Mouse (Mus musculus) testis, adult 2 months (tissue): Measurements from ENCODE around the gene Cdk9. TPM values are rescaled to one million over a fixed set of nuclear protein-coding genes. Genes with fewer than 3 reads are reported as not detected.
A peak's percentile ranks its signal among the peaks of the same experiment; 100 is the strongest.

Source experiments
- H3K27ac ChIP-seq: fragments of 200-500 bp; 2 replicates; pipeline ENCODE4 v1.5.1; 2012; ENCODE audit warnings: low read depth, low read length; ENCODE audit not compliant: control insufficient read depth, insufficient read depth
- H3K27me3 ChIP-seq: fragments of 200-500 bp; 2 replicates; pipeline ENCODE4 v1.6.1; 2012; ENCODE audit warnings: mild to moderate bottlenecking, low read length, moderate library complexity; ENCODE audit not compliant: control insufficient read depth, insufficient read depth
- H3K36me3 ChIP-seq: fragments of 200-500 bp; 2 replicates; pipeline ENCODE4 v1.6.1; 2012; ENCODE audit warnings: mild to moderate bottlenecking, low read length; ENCODE audit not compliant: control insufficient read depth, insufficient read depth
- H3K4me1 ChIP-seq: fragments of 200-500 bp; 2 replicates; pipeline ENCODE4 v1.6.1; 2012; ENCODE audit warnings: low read length; ENCODE audit not compliant: control insufficient read depth, insufficient read depth
- H3K4me3 ChIP-seq: fragments of 200-500 bp; 2 replicates; pipeline ENCODE4 v1.5.1; 2012; ENCODE audit warnings: low read depth, mild to moderate bottlenecking, low read length, moderate library complexity, mixed read lengths; ENCODE audit not compliant: control insufficient read depth
- CTCF ChIP-seq: fragments of 200-500 bp; IDR thresholded peaks from 2 replicates; pipeline ENCODE4 v1.5.1; 2012; ENCODE audit warnings: low read depth, mild to moderate bottlenecking, inconsistent platforms, low read length, moderate library complexity; ENCODE audit not compliant: control insufficient read depth, insufficient read depth, insufficient replicate concordance
- POLR2A ChIP-seq: fragments of 200-500 bp; IDR thresholded peaks from 2 replicates; pipeline ENCODE4 v1.6.1; 2012; ENCODE audit warnings: low read depth, mild to moderate bottlenecking, inconsistent platforms, low read length, moderate library complexity; ENCODE audit not compliant: control insufficient read depth
- polyA plus RNA-seq: library from polyadenylated mRNA; depleted of rRNA; stranded (reverse); fragments of >200 nt; gene quantifications from 2 replicates; pipeline ENCODE4 v1.2.3, GENCODE M21; 2012

Gene Cdk9
- polyA plus RNA-seq, 1 experiment = 121 TPM

DNA sequence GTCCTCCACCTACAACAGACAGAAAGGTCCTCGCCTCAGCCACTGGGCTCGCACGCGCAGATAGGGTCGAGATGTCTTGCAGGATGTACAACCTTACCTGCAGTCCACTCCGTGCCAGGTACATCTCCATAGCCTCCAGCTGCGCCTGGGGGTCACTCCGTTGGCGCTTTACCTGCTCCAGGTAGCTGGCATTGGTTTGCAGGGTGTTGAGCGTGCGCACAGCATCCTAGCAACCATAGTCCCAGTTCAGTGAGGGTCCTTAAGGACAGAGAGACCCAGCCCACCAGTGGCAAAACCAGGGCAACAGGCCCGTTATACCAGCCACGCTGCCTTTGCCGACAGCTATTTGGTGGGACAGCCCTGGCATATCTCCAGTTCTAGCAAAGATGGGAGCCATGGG is 20.4 kb downstream of the Cdk9 start:
- peaks cover 13% of the 10 kb centered on the region for H3K4me1 ChIP-seq
- no peaks in the 10 kb centered on the region for H3K36me3 ChIP-seq
- H3K4me3 ChIP-seq = peak overlapping the region; percentile 70
- H3K27ac ChIP-seq = no peak overlapping the region
- H3K27me3 ChIP-seq = no peaks in the 10 kb centered on the region
- TF ChIP-seq POLR2A = no peak
- no peak for TF ChIP-seq CTCF

DNA sequence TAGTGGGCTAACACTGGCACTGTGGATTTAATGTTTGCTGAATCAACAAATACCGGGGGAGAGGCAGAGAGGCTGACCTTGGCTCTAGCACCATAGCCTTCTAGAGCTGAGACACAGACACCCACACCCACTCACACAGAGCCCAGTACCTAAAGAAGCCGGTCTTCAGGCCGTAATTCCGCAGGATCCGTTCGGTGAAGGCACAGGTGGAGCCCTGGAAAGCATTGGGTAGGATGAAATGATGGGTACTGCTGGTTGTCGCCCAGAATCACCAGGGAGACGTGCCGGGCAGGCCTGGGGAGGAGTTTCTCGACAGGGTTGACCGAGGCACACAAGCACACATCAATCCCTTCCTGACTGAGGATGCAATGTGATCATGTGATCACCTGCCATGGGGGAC is 21.8 kb downstream of the Cdk9 start:
- no peak overlapping the region for H3K27ac ChIP-seq
- H3K4me3 ChIP-seq = peak overlapping the region; percentile 26

DNA sequence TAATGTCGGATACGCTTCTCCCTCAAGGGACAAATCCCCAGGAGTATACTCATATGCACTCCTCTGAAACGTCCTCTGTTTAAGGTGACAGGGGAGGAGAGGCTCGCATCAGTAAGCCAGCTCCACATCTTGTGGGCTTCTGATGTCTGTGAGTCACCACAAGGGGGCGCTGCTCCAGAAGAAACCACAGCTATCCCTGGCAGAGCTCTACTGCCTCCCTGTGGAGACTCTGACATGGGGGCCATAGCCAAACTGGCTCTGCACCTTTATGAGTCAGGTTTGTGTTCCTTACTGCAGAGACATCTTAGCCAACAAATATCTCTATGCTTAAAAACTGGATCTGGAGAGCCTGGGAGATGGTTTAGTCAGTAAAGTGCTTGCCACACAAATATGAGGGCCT is 23.5 kb downstream of the Cdk9 start:
- Histone ChIP-seq H3K4me3 (no peak overlapping the region), H3K27ac (no peak overlapping the region), H3K36me3 (no peaks in the 10 kb centered on the region), H3K27me3 (no peaks in the 10 kb centered on the region), H3K4me1 (peaks cover 8% of the 10 kb centered on the region)
- TF ChIP-seq CTCF = peak; percentile 96; the same call in 1 of the 2 replicates
- TF ChIP-seq POLR2A = no peak

More for the DNA sequence above, 21.8 kb downstream of the Cdk9 start:
- Histone ChIP-seq H3K27me3 (no peaks in the 10 kb centered on the region), H3K4me1 (peaks cover 13% of the 10 kb centered on the region), H3K36me3 (no peaks in the 10 kb centered on the region)
- TF ChIP-seq CTCF (no peak), POLR2A (no peak)

DNA sequence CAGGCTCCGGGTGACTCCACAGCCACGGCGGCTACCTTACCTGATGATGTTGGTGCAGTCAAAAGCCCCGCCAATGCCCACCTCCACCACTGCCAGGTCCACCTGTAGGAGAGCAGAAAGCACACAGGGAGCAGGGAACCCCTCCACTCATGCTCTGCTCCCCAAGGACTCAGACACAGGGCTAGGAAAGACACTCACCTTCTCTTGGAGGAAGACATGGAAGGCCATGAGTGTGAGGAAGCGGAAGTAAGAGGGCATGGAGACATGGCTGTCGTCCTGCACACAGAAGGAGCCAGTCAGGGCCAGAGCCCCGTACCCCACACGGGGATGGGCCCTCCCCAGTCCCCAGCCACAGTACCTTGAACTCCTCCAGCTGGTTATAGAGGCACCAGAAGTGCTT is 25.3 kb downstream of the Cdk9 start:
- no peaks in the 10 kb centered on the region for H3K27me3 ChIP-seq
- H3K4me3 ChIP-seq = no peak overlapping the region
- H3K27ac ChIP-seq = no peak overlapping the region
- no peaks in the 10 kb centered on the region; the same call in 1 of the 2 replicates for H3K36me3 ChIP-seq
- TF ChIP-seq POLR2A (no peak), CTCF (no peak)
- H3K4me1 ChIP-seq = no peaks in the 10 kb centered on the region; the same call in 1 of the 2 replicates

DNA sequence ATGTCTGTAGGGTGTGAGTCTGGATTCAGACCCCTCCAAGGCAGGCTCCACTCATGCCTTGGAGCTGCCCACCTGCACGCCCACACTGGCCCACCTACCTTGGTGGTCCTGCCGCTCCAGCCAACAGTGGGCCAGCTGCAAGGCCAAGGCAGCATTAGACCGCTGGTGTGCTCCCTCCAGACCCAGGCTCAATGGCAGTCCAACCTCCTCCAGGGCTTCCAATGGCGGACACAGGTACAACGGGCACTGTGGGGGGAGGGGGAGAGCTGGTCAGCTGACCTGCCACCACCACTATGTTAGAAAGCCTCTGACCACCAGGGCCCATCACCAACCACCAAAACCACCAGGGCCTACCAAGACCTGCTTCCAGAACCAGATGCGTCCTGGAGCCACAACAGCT is 26.2 kb downstream of the Cdk9 start:
- no peaks in the 10 kb centered on the region; the same call in 1 of the 2 replicates for H3K36me3 ChIP-seq
- H3K4me3 ChIP-seq = no peak overlapping the region
- no peaks in the 10 kb centered on the region for H3K27me3 ChIP-seq
- no peaks in the 10 kb centered on the region; the same call in 1 of the 2 replicates for H3K4me1 ChIP-seq
- no peak overlapping the region for H3K27ac ChIP-seq
- no peak for TF ChIP-seq POLR2A
- no peak for TF ChIP-seq CTCF

DNA sequence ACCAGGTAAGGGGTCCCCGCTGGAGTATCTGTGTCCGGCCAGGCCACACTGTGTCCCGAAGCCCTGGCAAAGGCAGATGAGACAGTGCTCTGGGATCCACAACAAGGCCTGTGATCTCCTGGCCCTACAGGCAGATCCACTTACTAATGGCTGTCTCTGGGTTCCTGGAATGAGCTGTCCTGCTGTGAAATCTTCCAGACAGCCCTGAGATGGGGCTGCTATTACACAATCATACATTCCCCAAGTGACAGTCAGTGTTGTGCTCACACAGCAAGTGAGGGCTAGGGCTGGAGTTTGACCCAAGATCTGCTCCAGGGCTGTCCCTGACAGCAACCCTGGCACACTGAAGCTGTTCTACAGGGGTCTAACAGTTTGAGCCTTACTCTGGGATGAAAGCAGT is 27.1 kb downstream of the Cdk9 start:
- Histone ChIP-seq H3K36me3 (no peaks in the 10 kb centered on the region; the same call in 1 of the 2 replicates), H3K4me1 (no peaks in the 10 kb centered on the region), H3K27me3 (no peaks in the 10 kb centered on the region), H3K27ac (no peak overlapping the region), H3K4me3 (no peak overlapping the region)
- TF ChIP-seq POLR2A (no peak), CTCF (no peak)

DNA sequence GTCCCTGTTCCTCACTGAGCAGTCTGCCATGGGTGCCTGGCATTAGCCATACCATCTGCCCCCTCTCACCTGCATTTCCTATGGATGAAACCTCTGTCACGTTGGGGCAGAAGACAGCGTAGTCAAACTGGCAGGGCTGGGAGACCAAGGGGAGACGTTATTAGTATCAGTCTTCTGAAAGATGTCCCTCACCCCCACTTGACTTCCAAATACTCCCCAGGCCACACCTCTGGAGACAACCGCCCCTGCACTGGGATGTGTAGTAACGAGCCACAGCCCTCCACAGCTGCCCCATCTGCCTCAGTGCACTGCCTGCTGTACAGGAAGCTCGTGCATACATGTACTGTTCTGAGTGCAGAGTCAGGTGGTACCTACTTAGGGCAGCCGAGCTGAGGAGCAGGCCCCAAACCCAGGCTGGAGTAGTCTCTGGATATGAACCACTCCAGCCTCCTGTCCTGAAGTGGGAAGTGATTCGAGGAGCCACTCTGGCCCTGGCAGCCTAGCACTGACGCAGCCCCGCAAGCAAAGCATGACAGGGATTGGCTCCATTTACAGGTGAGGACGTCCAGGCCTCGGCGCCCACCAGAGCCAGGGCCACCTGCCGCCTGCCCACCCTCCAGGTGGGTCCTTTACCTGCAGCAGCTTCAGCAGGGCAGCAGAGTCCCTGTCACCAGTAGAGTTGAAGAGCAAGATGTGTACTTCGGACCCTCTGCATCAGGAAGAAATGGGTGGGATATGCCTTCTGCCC is 28.0 kb downstream of the Cdk9 start:
- H3K27ac ChIP-seq = no peak overlapping the region
- H3K4me1 ChIP-seq = peaks cover 1% of the 10 kb centered on the region; the same call in 1 of the 2 replicates
- H3K27me3 ChIP-seq = no peaks in the 10 kb centered on the region
- no peak for TF ChIP-seq POLR2A
- TF ChIP-seq CTCF = no peak
- no peaks in the 10 kb centered on the region; the same call in 1 of the 2 replicates for H3K36me3 ChIP-seq
- H3K4me3 ChIP-seq = no peak overlapping the region

DNA sequence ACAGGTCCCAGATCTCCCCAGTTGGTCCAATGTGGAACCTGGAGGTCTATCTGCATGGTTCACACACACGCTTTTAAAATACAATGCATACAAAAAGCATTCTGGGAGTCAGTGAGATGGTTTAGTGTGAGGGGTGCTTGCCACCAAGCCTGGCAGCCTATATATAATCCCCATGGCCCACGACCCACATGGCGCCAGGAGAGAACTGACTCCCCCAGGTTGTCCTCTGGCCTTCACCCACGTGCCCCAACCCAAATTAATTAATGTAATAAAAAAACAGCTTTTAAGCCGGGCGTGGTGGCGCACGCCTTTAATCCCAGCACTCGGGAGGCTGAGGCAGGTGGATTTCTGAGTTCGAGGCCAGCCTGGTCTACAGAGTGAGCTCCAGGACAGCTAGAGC is 29.2 kb downstream of the Cdk9 start:
- no peaks in the 10 kb centered on the region; the same call in 1 of the 2 replicates for H3K36me3 ChIP-seq
- H3K27me3 ChIP-seq = no peaks in the 10 kb centered on the region
- TF ChIP-seq CTCF (no peak), POLR2A (no peak)

More for the DNA sequence above, 29.2 kb downstream of the Cdk9 start:
- no peak overlapping the region for H3K4me3 ChIP-seq
- peaks cover 3% of the 10 kb centered on the region; the same call in 1 of the 2 replicates for H3K4me1 ChIP-seq
- no peak overlapping the region for H3K27ac ChIP-seq
